Mouse (Mus musculus): ENCODE results near the gene Rbl1.

- TF ChIP-seq CTCF (IDR thresholded peaks at IDR 0.05; ENCODE audit: borderline replicate concordance, insufficient read depth, low read length) (no peak), POLR2A (IDR thresholded peaks at IDR 0.05; ENCODE audit: low read depth, low read length) (no peak)
These were observed 77.0 kb downstream of the Rbl1 start for GRCm38 (mm10) chr2:157127370-157127769.

Data from embryonic fibroblast, embryonic 13.5 days (primary cell).